Comparison of ENCODE assay signal across 11 mouse cellular contexts in the genomic region with DNA sequence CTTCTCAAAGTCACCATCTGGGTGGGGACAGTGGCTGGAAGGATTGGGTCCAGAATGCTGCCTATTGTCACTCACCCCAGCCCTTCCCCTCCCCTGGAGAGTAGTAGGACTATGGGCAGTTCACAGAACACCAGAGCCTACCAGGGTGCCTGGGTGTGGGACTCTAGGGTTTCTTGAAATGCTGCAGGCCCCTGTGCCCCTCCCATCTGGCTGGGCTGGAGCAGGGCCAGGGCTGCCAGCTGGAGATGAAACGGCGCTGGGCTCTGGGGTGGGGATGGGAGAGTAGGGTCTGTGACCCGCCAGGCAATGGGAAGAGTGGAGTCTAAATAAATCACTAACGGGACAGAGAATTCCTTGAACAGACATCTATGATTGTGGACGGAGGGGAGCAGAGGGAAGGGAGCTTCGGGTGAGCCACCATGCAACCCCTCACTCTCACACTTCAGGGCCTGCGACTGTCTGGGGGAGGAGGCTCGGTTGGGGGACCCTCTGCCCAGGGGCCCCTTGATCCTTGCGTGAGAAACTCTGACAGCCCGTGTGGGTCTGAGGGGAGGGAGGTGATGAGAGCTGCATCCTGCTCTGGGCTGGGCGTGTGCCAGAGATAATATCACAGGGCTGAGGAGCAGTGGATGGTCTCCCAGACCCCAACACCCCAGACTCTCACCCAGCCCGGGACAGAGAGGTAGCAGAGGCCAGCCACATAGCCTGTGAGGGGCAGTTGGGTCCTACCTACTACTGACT. TPM values are rescaled to one million over a fixed set of nuclear protein-coding genes. Genes with fewer than 3 reads are reported as not detected.
DNase-seq lines count a peak whose midpoint lies in the region; ATAC-seq lines count a peak whose summit lies in the region.
"Had no signal": no experiment of that assay in that cellular context is flagged by ENCODE, and none has a peak within 500 bp of the region (broad histone marks: within the 10 kb centered on the region; RNA-seq: fewer than 3 reads in every experiment).

No protein-coding gene starts in this region.

- H3K36me3 ChIP-seq in hindbrain, embryonic 12.5 days, result no peaks in the 10 kb centered on the region
- no peaks in the 10 kb centered on the region for H3K36me3 ChIP-seq in hindbrain, embryonic 14.5 days (replicated peaks; ENCODE audit: control insufficient read depth, insufficient read depth)
- H3K36me3 ChIP-seq in midbrain, embryonic 14.5 days (ENCODE audit: control insufficient read depth, insufficient read depth, low read length), result no peaks in the 10 kb centered on the region
- H3K36me3 ChIP-seq in midbrain, embryonic 15.5 days (replicated peaks), result no peaks in the 10 kb centered on the region
- no peaks in the 10 kb centered on the region for H3K36me3 ChIP-seq in embryonic facial prominence, embryonic 14.5 days (ENCODE audit: control insufficient read depth, insufficient read depth, low read length)
- H3K36me3 ChIP-seq in stomach, embryonic 16.5 days (ENCODE audit: control insufficient read depth, insufficient read depth, low read length), result no peaks in the 10 kb centered on the region
- H3K36me3 ChIP-seq: liver, embryonic 12.5 days had no signal

- no peak for DNase-seq in hindbrain, embryonic 14.5 days (ENCODE audit: low spot score)
- DNase-seq in midbrain, embryonic 14.5 days, result peak; percentile 41
- DNase-seq in embryonic facial prominence, embryonic 14.5 days (ENCODE audit: low spot score), result no peak
- DNase-seq in right cerebral cortex, postnatal 25 days, result no peak
- DNase-seq: adrenal gland, adult 2 months; cerebellum, adult 2 months; heart, adult 11 months had no signal

- no peak overlapping the region for H3K4me3 ChIP-seq in hindbrain, embryonic 12.5 days
- no peak overlapping the region for H3K4me3 ChIP-seq in hindbrain, embryonic 14.5 days (replicated peaks; ENCODE audit: low read length)
- no peak overlapping the region for H3K4me3 ChIP-seq in midbrain, embryonic 14.5 days (replicated peaks; ENCODE audit: low read depth, low read length)
- no peak overlapping the region for H3K4me3 ChIP-seq in midbrain, embryonic 15.5 days
- H3K4me3 ChIP-seq in embryonic facial prominence, embryonic 14.5 days (ENCODE audit: low read depth, low read length), result no peak overlapping the region
- H3K4me3 ChIP-seq in stomach, embryonic 16.5 days (replicated peaks; ENCODE audit: low read length), result no peak overlapping the region
- H3K4me3 ChIP-seq: liver, embryonic 12.5 days had no signal

- ATAC-seq in hindbrain, embryonic 12.5 days (ENCODE audit: low FRiP score), result peak; percentile 57
- no peak for ATAC-seq in hindbrain, embryonic 14.5 days (ENCODE audit: low FRiP score)
- 0 out of 2 replicates have a peak, but pooled peaks have one; percentile 29 for ATAC-seq in midbrain, embryonic 14.5 days (ENCODE audit: low FRiP score, low TSS enrichment)
- ATAC-seq in midbrain, embryonic 15.5 days (replicated peaks), result no peak
- no peak for ATAC-seq in embryonic facial prominence, embryonic 14.5 days (ENCODE audit: low read depth)
- ATAC-seq in stomach, embryonic 16.5 days (ENCODE audit: insufficient read depth, low FRiP score), result peak; percentile 49; the same call in 1 of the 2 replicates
- ATAC-seq: liver, embryonic 12.5 days had no signal

- 0 out of 2 replicates have a peak overlapping the region, but pooled peaks have one; percentile 23 for H3K27ac ChIP-seq in hindbrain, embryonic 12.5 days
- no peak overlapping the region for H3K27ac ChIP-seq in hindbrain, embryonic 14.5 days
- no peak overlapping the region for H3K27ac ChIP-seq in midbrain, embryonic 14.5 days (replicated peaks; ENCODE audit: low read depth, low read length)
- no peak overlapping the region for H3K27ac ChIP-seq in midbrain, embryonic 15.5 days
- H3K27ac ChIP-seq in embryonic facial prominence, embryonic 14.5 days (replicated peaks; ENCODE audit: low read depth, low read length), result no peak overlapping the region
- H3K27ac ChIP-seq in stomach, embryonic 16.5 days (ENCODE audit: low read length), result no peak overlapping the region
- H3K27ac ChIP-seq: liver, embryonic 12.5 days had no signal

- H3K9me3 ChIP-seq in hindbrain, embryonic 12.5 days (replicated peaks), result no peaks in the 10 kb centered on the region
- H3K9me3 ChIP-seq in hindbrain, embryonic 14.5 days (ENCODE audit: control insufficient read depth, low read length), result no peaks in the 10 kb centered on the region
- no peaks in the 10 kb centered on the region for H3K9me3 ChIP-seq in midbrain, embryonic 14.5 days (ENCODE audit: control insufficient read depth, low read length)
- H3K9me3 ChIP-seq in midbrain, embryonic 15.5 days, result no peaks in the 10 kb centered on the region
- no peaks in the 10 kb centered on the region for H3K9me3 ChIP-seq in embryonic facial prominence, embryonic 14.5 days (ENCODE audit: control insufficient read depth, low read length)
- no peaks in the 10 kb centered on the region for H3K9me3 ChIP-seq in stomach, embryonic 16.5 days (replicated peaks; ENCODE audit: control insufficient read depth, low read length)
- H3K9me3 ChIP-seq: liver, embryonic 12.5 days had no signal

- no peaks in the 10 kb centered on the region; the same call in 1 of the 2 replicates for H3K27me3 ChIP-seq in hindbrain, embryonic 12.5 days
- H3K27me3 ChIP-seq in hindbrain, embryonic 14.5 days (ENCODE audit: control insufficient read depth, insufficient read depth, low read length), result no peaks in the 10 kb centered on the region
- H3K27me3 ChIP-seq in midbrain, embryonic 14.5 days (ENCODE audit: control insufficient read depth, insufficient read depth, low read length), result no peaks in the 10 kb centered on the region
- no peaks in the 10 kb centered on the region for H3K27me3 ChIP-seq in midbrain, embryonic 15.5 days (replicated peaks)
- H3K27me3 ChIP-seq in embryonic facial prominence, embryonic 14.5 days (replicated peaks; ENCODE audit: control insufficient read depth, insufficient read depth, low read length), result no peaks in the 10 kb centered on the region
- H3K27me3 ChIP-seq in stomach, embryonic 16.5 days (ENCODE audit: control insufficient read depth, insufficient read depth, low read length), result no peaks in the 10 kb centered on the region; the same call in 1 of the 2 replicates

- H3K9ac ChIP-seq in hindbrain, embryonic 12.5 days, result no peak overlapping the region
- no peak overlapping the region for H3K9ac ChIP-seq in hindbrain, embryonic 14.5 days
- no peak overlapping the region for H3K9ac ChIP-seq in midbrain, embryonic 14.5 days (replicated peaks; ENCODE audit: low read length)
- H3K9ac ChIP-seq in midbrain, embryonic 15.5 days, result no peak overlapping the region
- 0 out of 2 replicates have a peak overlapping the region, but pooled peaks have one; percentile 30 for H3K9ac ChIP-seq in embryonic facial prominence, embryonic 14.5 days (ENCODE audit: low read depth, low read length)
- no peak overlapping the region for H3K9ac ChIP-seq in stomach, embryonic 16.5 days (ENCODE audit: low read length)
- H3K9ac ChIP-seq: liver, embryonic 12.5 days had no signal

- no peak overlapping the region for H3K4me2 ChIP-seq in hindbrain, embryonic 12.5 days (replicated peaks)
- no peak overlapping the region for H3K4me2 ChIP-seq in hindbrain, embryonic 14.5 days (replicated peaks)
- H3K4me2 ChIP-seq in midbrain, embryonic 14.5 days (ENCODE audit: low read length), result no peak overlapping the region
- H3K4me2 ChIP-seq in midbrain, embryonic 15.5 days, result no peak overlapping the region
- no peak overlapping the region; the same call in 1 of the 2 replicates for H3K4me2 ChIP-seq in embryonic facial prominence, embryonic 14.5 days (ENCODE audit: low read depth, low read length)
- H3K4me2 ChIP-seq in stomach, embryonic 16.5 days (ENCODE audit: low read depth, low read length), result no peak overlapping the region
- H3K4me2 ChIP-seq: liver, embryonic 12.5 days had no signal

- peaks cover 42% of the 10 kb centered on the region for H3K4me1 ChIP-seq in hindbrain, embryonic 12.5 days
- peaks cover 13% of the 10 kb centered on the region; the same call in 1 of the 2 replicates for H3K4me1 ChIP-seq in hindbrain, embryonic 14.5 days (replicated peaks; ENCODE audit: control insufficient read depth, insufficient read depth, low read length)
- no peaks in the 10 kb centered on the region for H3K4me1 ChIP-seq in midbrain, embryonic 14.5 days (ENCODE audit: control insufficient read depth, insufficient read depth, low read length)
- H3K4me1 ChIP-seq in midbrain, embryonic 15.5 days, result peaks cover 15% of the 10 kb centered on the region; the same call in 1 of the 2 replicates
- H3K4me1 ChIP-seq in embryonic facial prominence, embryonic 14.5 days (ENCODE audit: control insufficient read depth, insufficient read depth, low read length), result peaks cover 52% of the 10 kb centered on the region
- H3K4me1 ChIP-seq in stomach, embryonic 16.5 days (ENCODE audit: control insufficient read depth, insufficient read depth, low read length), result peaks cover 16% of the 10 kb centered on the region

- 40% methylated on average over 12 of the region's 12 CpGs for WGBS in hindbrain, embryonic 12.5 days
- WGBS in hindbrain, embryonic 14.5 days, result 32% methylated on average over 12 of the region's 12 CpGs
- 34% methylated on average over 12 of the region's 12 CpGs for WGBS in midbrain, embryonic 14.5 days
- 35% methylated on average over 12 of the region's 12 CpGs for WGBS in midbrain, embryonic 15.5 days
- WGBS in embryonic facial prominence, embryonic 14.5 days, result 26% methylated on average over 12 of the region's 12 CpGs
- WGBS in stomach, embryonic 16.5 days, result 17% methylated on average over 12 of the region's 12 CpGs

RNA-seq across cellular contexts. Expression of a gene that starts 32.3 kb away (rescaled TPM):
- 14.7 and 16.5 TPM in 2 replicates for polyA plus RNA-seq in hindbrain, embryonic 12.5 days (2016; fragmentation: Nextera tagmentation; extraction: Ambion mirVana)
- 2.0 and 2.3 TPM in 2 replicates for polyA plus RNA-seq in hindbrain, embryonic 14.5 days (2014; fragmentation: Nextera tagmentation; extraction: Ambion mirVana)
- polyA plus RNA-seq in midbrain, embryonic 14.5 days (2014; fragmentation: Nextera tagmentation; extraction: Ambion mirVana), result 0.58 and 0.64 TPM in 2 replicates
- polyA plus RNA-seq in midbrain, embryonic 15.5 days (2015; fragmentation: Nextera tagmentation; extraction: Ambion mirVana), result 0.99 and 1.0 TPM in 2 replicates
- 20.1 and 20.2 TPM in 2 replicates for polyA plus RNA-seq in embryonic facial prominence, embryonic 14.5 days (2014; fragmentation: Nextera tagmentation; extraction: Ambion mirVana)
- 4.7 and 5.8 TPM in 2 replicates for polyA plus RNA-seq in stomach, embryonic 16.5 days (2015; fragmentation: Nextera tagmentation; extraction: Ambion mirVana)

Comparison
In these comparisons a context has a peak if more than half of its experiments do, and no peak if none do; other contexts are left out.
1. ATAC-seq: peak in hindbrain, embryonic 12.5 days (single experiment), midbrain, embryonic 14.5 days (single experiment) and stomach, embryonic 16.5 days (single experiment); none in hindbrain, embryonic 14.5 days (single experiment), midbrain, embryonic 15.5 days (single experiment) and embryonic facial prominence, embryonic 14.5 days (single experiment).